Mouse (Mus musculus) right cerebral cortex, postnatal 4 days (tissue): ENCODE data around the gene Zbtb16.

Experiments
- DNase-seq: peaks from one replicate; pipeline ENCODE4 v3.0.0-alpha.2; 2022

Gene Zbtb16

DNA sequence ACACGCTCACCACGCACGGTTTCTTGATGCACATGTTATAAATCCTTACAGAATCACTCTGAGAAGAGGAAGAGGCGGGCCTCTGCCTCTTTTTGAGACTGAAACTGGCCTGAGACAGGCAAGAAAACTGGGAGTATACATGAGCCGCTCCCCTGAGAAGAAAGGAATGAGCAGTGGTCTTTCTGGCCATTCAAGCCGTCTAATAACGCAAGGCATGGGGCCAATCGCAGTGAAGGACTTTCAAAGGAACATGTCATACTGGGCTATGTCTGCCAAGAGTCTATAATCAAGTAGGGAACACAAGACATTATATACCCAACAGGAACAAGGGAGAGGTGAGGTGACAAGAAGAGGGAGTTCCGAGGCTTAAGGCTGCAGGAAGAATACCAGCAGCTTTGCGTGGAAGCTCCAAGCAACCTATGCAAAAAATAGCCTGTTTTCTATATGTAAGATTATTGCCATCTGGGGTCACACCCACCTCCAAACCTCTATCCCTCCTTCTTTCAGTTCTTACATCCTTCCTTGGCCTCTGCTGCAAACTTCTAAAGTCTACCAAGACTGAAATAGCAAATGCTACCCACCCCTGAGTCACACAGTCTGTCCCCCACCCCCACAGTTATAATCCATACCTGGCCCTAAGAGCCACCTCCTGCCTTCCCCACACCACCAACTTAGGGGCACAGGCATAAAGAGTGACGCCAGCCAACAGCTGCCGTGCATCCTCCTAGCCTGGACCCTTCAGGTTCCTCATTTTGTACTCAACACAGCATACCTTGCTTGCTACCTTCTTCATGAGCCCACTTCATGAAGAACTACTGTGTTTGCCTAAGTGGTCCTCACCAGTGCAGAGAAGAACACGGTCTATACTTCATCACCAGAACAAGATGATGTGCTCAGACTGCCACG lies 74.0 kb downstream of the Zbtb16 start:
- no peak for DNase-seq

DNA sequence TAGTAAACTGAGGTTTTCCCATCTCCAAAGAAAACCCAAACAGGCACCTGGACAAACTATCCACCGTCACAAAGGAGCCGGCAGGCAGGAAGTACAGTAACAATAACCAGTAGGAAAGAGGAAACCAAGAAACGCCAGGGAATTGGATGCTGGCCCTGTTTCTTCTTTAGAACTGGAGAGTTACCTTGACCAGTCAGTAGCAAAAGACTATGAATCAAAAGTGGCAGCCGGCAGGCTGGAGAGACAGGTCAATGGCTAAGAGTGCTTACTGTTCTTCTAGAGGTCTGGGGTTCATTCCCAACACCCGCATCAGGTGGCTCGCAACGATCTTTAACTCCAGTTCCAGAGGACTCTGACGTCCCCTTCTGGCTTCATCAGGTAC lies 74.9 kb downstream of the Zbtb16 start:
- DNase-seq, result no peak

DNA sequence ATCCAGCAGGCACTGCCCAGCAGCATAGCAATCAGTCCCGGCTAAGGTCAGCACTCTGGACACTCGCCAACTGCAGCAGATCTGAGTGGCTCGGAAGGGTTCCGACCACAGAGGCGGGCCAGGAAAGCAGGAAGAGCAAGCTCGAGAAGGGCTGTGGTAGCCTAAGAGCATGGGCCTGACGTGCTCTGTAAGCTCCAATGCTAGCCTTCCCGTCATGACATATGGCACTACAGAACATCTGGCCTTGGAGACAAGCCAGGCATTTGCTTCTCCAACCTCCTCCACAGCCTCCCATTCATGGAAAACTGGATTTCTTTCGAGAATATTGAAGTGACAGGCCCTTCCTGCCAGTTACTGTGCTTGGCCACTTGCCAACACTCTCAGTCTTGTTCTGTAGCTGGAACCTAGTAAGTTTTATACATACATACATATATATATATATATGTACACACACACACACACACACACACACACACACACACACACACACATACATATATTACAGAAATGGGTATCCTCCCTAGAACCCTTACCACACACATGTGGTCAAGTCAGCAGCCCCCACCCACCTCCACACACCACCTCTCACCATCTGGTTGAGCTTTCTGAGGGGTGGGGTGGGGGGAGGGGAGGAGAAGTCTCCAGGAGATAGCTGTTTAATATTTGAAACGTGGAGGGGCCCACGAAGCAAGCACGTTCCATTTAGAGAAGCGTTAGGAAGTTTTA lies 75.4 kb downstream of the Zbtb16 start:
- DNase-seq, result peak; percentile 65

DNA sequence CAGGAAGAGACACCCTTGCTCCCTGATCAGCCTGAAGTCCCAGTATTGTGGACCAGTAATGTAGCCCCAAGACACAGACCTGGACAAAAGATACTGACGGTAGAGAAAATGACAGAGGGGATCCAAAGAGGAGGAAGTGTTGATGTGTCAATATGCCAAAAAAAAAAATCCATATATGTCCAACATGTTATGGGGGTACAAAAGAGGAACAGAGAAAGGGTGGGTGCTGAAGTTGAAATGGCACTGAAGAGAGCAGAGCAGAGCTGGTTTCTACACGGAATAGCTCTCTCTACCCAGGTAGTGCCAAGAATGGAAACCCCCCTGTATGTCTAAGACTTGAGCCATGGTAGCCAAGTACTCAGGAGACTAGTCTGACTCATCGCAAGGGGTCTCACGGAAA lies 76.9 kb downstream of the Zbtb16 start:
- no peak for DNase-seq

DNA sequence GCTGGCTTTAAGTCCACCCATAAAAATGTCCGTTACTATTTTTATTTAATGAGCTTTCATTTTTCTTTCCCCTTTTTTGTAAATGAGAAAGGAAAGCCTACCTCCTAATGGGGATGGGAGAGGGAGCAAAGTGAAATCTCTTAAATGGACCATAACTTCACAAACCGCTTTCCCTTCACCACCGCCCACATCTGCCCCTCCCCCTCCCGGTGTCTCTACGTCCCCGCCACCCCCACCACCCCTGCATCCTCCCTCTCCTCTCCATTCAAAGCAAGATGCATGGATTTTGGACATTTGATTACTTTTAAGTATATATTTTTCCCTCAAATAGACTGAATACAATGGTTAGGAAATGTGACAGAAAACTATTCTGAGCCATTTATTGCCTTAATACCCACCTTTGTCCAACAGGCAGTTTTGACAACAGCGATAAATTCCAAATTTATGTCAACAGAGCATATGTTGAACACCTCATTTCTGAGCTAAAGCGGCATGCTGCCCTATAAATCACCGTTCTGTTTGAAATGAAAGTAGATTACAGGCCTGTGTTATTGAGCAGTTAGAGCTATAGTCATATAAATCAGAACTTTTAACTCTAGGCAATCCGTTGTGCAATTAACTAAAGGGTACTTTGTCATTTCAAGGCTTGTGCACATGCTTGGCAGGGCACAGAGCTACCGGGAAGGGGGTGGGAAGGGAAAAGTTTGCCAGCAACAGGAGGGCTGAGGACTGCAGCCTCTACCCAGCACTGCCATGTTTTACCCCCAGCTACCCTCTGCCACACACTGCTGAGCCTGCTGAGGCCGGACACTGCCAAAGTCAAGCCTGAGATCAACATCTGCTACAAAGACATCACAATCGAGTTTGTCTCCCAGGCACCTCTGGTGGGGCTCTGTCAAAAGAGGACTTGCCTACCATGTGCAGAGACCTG lies 78.1 kb downstream of the Zbtb16 start:
- no peak for DNase-seq

DNA sequence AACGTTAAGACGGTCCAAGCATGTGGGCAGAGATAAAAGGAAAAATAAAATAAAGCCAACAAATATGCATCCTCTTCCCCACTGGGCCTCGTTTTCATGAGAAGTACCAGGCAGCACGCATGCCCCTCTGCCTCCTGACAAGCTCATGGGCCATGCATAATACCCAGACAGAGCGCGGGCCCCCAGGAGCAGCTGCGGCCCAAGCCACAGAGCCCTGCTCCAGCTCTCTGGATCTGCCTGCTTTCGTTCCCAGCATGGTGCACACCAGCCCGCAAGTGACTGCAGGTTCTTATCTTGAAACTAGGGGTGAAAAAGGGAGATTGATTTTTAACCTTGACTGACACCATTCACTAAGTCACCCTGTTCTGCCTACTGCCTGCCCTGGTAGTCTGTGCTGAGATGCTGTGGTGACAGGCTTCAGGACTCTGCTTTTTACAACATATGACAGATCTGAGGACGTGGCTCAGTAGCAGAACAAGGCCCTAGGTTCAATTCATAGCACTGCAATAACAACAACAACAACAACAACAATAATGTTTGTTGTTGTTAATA lies 79.7 kb downstream of the Zbtb16 start:
- no peak for DNase-seq

DNA sequence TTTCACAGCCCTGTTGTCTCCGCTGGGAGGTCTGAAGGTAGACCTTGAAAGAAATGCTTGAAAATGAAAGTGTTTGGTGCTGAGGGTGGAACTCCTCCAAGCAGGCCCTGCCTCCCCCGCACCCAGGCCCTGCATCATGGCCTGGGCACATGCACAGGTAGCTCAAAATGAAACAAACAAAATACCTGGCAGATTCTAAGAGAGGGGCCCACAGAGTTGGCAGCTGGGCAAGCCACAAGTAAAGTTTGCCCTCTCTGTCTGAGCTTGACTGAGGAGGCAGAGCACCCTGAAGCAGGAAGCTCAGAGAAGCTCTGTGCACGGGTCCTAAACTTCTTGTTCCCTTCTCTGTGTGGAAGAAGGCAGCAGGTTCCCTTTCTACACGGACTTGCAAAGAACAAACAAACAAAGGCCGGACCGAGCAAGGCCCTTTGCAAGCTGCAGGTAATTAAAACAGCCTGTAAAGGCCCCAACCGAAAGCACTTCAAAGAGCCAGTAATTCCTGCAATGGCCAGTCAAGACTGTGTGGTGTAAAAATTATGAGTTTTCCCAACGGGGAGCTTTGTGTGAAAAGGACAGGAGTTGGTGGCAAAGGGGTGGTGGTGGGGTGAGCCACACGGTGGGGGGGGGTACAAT lies 80.5 kb downstream of the Zbtb16 start:
- DNase-seq, result no peak

DNA sequence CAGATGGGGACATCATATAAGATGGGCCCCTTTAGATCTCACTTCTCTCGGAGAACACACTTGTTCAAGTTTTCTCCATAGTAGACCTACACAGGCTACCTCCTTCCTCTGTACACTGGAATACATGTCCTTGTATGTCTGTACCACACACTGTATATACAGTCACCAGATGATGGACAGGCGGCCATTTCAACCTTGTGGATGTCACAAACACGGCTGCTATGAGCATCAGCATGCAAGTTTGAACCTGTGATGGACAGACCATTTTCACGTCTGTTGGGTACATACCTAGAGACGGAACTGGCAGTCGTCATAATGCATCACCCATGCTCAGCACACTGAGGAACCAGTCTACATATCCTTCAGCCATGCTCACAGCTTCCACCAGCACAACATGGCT lies 81.6 kb downstream of the Zbtb16 start:
- no peak for DNase-seq

DNA sequence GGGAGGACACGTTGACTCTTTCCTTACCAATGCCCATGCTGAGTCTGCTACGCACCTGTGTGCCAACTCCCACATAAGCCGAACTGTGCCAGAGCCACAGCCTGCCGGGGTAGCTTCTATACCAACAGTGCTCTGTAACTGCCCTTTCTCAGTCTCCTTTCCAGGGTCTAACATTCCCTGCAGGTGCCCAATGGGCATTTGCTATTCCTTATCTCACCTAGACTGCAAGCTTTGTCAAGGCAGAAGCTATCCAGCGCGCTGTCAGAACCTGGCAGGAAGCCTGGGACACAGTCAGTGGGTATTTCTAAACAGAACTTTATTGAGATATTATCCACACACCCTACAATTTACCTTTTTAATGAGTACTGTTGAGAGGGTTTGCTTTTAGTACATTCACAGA lies 82.1 kb downstream of the Zbtb16 start:
- no peak for DNase-seq

DNA sequence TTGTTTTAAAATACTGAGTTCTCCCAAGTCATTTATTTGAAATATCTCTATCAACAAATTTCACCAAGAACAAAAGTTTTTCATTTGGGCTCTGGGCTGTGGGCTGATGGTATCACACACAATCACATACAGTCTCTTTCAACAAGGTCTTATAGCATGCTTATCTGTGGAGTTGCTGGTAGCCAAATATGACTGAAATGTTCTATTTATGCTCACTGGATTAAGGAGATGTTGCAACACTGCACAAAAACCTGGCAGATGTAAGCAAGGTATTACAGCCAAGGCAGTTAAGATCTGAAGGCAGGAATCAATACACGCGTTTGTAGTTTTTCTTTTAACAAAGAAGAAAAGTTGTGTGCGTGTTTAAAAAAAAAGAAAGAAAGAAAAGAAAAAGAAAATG lies 84.1 kb downstream of the Zbtb16 start:
- no peak for DNase-seq

DNA sequence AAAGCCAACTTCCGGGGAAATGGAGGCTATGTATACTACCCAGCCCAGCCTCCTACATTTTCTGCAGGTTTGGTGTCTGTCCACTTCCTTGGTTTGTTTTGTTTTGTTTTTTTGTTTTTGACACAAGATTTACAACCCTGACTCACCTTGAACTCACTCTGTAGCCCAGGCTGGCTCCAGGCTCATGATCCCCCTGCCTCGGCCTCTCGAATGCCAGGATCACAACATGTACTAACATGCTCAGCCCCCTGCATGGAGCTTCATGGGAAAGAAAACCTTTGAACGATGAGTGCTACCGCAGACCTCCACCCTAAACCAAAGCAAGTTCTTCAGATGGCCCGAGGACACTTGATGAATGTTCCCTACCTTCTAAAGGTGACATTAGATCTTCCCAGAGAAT lies 86.4 kb downstream of the Zbtb16 start:
- no peak for DNase-seq

DNA sequence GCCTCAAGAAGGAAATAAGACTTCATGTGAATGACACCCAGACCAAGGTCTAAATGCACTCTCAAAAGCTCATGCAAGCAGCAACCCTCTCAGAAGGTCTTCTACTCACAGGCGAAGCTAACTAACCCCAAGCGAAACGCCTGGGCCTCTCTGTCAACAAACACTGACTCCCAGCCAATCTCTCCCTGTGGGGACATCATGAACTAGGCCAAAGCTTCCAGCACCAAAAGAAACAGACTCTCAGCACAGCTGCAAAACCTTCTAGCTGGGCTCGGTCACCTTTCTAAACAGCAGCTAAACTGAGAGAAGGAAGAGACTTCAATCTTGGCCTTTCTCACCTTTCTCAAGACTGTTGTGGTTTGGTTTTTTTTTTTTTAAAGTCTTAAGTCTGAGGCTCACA lies 86.9 kb downstream of the Zbtb16 start:
- no peak for DNase-seq

DNA sequence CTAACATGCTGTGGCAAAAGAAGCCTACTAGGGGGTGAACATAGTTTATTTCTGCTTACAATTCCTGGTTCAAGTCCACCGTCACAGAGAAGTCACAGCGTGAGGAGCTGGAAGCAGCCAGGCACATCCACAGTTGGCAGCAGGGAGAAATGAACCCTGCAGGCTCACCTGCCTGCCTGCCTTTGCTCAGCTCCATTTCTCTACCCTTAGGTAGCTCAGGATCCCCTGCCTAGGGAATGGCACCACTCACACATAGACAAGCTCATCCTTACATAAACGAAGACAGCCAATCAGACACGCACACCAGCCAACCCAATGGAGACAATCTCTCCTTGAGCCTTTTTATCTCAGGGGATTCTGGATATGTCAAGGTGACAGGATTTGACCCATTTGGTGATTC lies 87.3 kb downstream of the Zbtb16 start:
- no peak for DNase-seq

DNA sequence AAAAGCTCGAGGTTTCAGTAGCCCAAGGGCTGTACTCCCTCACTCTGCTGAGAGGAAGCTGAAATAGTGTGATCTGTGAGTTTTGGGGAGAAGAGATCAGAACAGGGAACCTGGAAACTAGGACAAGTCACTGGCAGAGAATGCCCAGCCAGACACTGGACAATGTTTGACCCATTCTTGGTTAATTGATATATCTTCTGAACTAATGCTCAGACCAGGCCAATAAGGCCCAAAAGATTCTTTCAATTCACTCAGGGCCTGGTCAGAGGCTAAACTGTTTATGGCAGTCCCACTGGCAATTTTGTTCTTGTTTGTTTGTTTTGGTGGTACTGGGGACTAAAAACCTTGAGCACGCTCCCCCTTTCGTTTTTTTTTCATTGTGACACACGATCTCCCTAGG lies 87.8 kb downstream of the Zbtb16 start:
- DNase-seq, result no peak

DNA sequence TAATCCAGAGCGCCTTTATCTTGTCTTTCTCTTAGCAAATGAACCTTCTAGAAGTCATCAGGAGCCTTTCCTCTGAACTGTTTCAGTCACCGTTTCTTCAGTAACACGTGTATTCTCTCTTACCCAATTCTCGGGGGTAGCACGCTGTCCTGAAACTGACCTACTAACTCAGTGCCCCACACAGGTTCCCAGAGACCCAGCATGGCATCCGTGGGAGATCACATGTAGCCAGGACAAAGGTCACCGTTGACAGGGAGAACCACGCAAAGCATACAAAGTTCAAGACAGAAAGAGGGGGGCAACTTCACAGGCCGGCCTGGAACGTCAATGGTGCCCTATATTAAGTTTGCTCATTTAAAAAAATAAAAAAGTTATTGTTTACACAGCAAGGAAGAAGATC lies 89.5 kb downstream of the Zbtb16 start:
- DNase-seq, result no peak

DNA sequence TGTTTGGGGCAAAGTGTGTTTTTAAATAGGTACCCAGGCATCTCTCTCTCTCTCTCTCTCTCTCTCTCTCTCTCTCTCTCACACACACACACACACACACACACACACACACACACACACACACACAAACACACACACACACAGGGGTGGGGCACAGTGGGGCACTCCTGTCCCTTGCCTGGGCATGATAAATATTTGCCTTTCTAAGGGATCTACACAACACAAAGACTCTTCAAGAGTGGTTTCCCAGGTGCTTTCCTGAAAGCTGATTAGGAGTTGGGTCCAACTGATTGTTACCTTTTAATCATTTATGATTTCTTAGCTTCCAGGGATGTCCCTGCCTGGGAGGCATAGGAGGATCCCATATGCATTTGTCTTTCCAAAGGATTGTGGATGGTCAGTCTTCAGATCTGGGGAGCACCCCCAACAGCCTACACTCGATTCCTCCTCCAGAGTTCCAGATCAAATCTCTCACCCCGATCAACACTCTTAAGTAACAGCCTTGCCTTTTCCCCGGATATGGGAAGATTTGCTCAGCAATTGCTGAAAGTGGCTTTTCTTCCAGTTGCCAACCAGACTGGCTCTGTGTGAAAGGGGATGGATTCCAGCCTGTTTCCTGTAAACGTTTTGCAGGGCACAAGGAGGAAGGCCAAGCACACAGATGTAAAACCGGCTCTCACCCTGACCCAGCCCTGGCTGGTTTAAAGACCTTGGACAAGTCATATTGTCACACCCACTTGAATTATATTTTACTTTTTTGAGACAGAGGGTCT lies 90.5 kb downstream of the Zbtb16 start:
- DNase-seq, result no peak

DNA sequence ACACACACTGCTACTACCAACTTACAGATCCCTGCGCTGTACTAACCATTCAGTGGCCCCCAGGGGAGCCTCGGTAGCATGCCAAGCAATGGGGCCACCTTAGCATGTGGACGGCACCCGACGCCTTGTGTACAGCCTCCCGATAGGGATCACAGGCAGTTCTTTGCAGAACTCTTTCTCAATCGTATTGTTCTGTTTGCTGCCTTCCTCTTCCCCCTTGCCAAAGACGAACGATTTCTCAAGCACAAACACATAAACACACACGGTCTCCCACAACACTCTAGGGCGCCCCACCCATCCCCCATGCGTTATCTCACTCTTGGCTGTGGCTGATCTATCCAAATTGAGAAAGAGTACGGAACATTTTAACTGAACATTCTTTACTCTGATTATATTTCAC lies 91.1 kb downstream of the Zbtb16 start:
- no peak for DNase-seq

DNA sequence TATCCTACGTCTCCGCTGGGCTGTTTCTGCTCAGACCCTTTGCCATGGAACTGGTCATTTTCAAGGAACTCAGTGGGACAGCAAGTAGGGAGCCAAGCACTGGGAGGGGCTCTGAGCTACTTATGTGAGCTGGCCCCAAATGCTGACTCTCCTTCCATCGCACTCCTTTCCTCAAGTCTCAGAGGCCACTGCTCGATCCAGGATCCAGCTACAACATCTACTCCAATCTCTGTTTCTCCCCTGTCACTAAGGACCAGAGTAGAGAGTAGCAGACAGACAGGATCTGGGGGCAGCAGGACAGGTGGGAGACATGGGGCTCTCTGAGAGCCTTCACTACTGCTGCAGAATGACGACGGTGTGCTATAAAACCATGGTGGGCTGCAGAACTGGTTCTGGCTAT lies 91.6 kb downstream of the Zbtb16 start:
- DNase-seq, result no peak

DNA sequence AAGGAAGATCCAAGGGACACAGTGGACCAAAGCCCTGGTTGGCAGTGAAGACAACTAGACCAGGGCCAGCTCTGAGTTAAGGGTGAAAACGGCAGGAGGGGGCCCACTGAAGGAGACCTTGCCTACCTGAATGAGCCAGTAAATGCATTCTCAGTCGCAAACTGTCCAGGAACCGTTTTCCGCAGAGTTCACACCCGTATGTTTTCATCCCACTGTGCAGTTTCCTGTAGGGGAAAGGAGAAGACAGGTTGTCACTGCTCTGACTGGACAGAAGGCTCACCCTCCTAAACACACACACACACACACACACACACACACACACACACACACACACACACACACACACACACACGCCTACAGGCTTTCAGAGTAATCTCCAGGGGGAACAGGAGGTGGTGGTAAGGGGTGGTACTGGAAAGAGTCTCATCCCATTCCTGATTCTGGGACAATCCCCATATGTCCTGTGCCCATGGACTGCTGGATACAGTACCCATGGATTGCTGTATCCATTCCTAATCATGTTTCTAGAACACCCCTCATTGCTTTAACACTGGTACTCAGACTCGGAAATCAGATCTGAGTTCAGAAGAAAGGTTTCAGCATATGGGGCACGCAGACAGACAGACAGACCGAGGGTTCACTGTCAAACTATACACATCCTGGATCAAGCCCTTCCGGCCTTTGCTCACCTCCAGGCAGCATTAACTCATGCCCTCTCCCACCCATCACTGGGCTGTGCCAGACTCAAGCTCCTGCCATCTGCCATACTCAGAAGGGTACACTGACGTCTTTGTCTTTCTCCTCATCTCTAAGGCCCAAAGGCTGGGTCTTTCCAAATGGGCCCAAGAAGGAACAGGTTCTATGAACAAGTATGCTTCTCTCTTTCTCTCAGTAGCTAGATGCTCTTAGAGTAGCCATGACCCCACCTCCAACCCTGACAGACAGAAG lies 92.4 kb downstream of the Zbtb16 start:
- no peak for DNase-seq

DNA sequence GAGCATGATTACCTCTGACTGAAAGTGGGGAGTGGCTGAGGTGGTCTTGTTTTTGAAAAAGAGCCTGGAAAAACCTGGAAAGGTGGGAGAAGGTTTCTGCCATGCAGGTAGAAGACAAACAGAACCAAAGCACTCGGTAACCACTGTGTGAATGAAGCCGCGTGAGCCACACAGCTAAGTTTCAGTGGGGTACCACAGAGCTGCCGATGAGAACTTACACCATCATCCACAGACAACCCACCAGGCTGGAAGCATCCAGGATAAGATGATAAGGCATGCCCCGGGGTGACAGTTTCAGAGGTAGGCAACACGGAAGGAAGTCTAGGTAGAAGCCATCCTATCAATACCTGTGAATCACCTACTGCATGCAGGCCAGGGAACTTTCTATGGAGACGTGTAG lies 93.9 kb downstream of the Zbtb16 start:
- no peak for DNase-seq
